Comparison of ENCODE assay signal across 11 mouse cellular contexts in genomic region chr8:87894287-87894686, GRCm38 (mm10).
DNase-seq lines count a peak whose midpoint lies in the region; ATAC-seq lines count a peak whose summit lies in the region.
"Had no signal": no experiment of that assay in that cellular context is flagged by ENCODE, and none has a peak within 500 bp of the region (broad histone marks: within the 10 kb centered on the region; RNA-seq: fewer than 3 reads in every experiment).

No protein-coding gene starts in this region.

- H3K4me1 ChIP-seq in hindbrain, embryonic 10.5 days (replicated peaks): peaks cover 78% of the 10 kb centered on the region
- H3K4me1 ChIP-seq in hindbrain, embryonic 16.5 days (ENCODE audit: control insufficient read depth, insufficient read depth, low read depth, low read length): peaks cover 43% of the 10 kb centered on the region
- peaks cover 96% of the 10 kb centered on the region for H3K4me1 ChIP-seq in limb, embryonic 12.5 days (replicated peaks)

- no peaks in the 10 kb centered on the region for H3K9me3 ChIP-seq in hindbrain, embryonic 10.5 days
- no peaks in the 10 kb centered on the region for H3K9me3 ChIP-seq in hindbrain, embryonic 16.5 days (ENCODE audit: control insufficient read depth, low read length)
- H3K9me3 ChIP-seq in limb, embryonic 12.5 days: no peaks in the 10 kb centered on the region

- H3K9ac ChIP-seq in hindbrain, embryonic 16.5 days (ENCODE audit: low read depth, low read length): no peak overlapping the region
- H3K9ac ChIP-seq in limb, embryonic 12.5 days (replicated peaks): no peak overlapping the region

- intact Hi-C loops in left cerebral cortex, postnatal 10 days (cut with DNase I): no loop called here

- WGBS in hindbrain, embryonic 10.5 days: 45% methylated on average over 8 of the region's 8 CpGs
- 52% methylated on average over 8 of the region's 8 CpGs for WGBS in hindbrain, embryonic 16.5 days
- WGBS in limb, embryonic 12.5 days: 54% methylated on average over 8 of the region's 8 CpGs

- DNase-seq in hindbrain, embryonic 10.5 days (ENCODE audit: low spot score): no peak
- DNase-seq in ovary, postnatal 36 days (ENCODE audit: low spot score): peak; percentile 44
- no peak for DNase-seq in ovary, postnatal 10 days (ENCODE audit: low spot score)
- DNase-seq in T-cell, adult 2 months (ENCODE audit: low spot score): no peak
- DNase-seq in left cerebral cortex, postnatal 10 days (ENCODE audit: extremely low spot score in 1 of 2, low spot score in 2 of 2): no peak

- peaks cover 16% of the 10 kb centered on the region; the same call in 1 of the 2 replicates for H3K36me3 ChIP-seq in hindbrain, embryonic 10.5 days
- no peaks in the 10 kb centered on the region for H3K36me3 ChIP-seq in hindbrain, embryonic 16.5 days (ENCODE audit: control insufficient read depth, insufficient read depth, low read length)
- H3K36me3 ChIP-seq in limb, embryonic 12.5 days: no peaks in the 10 kb centered on the region

- no peak for ATAC-seq in hindbrain, embryonic 16.5 days
- ATAC-seq in limb, embryonic 12.5 days (ENCODE audit: insufficient number of reproducible peaks, insufficient read depth, low FRiP score, low TSS enrichment, low read depth): no peak
- ATAC-seq: activated CD4-positive, CD25-positive, alpha-beta regulatory T cell, adult 4 months; CD4-positive, CD25-positive, alpha-beta regulatory T cell, adult 4 months; inflammation-experienced regulatory T-cells, adult 6 months; midbrain, embryonic 16.5 days had no signal

- H3K4me2 ChIP-seq in hindbrain, embryonic 16.5 days (ENCODE audit: low read length): no peak overlapping the region
- H3K4me2 ChIP-seq in limb, embryonic 12.5 days: peak overlapping the region; percentile 23

- H3K4me3 ChIP-seq in hindbrain, embryonic 10.5 days: no peak overlapping the region
- no peak overlapping the region for H3K4me3 ChIP-seq in hindbrain, embryonic 16.5 days (ENCODE audit: low read length)
- no peak overlapping the region for H3K4me3 ChIP-seq in limb, embryonic 12.5 days (replicated peaks)

- peak overlapping the region; percentile 87 for H3K27ac ChIP-seq in hindbrain, embryonic 10.5 days
- no peak overlapping the region for H3K27ac ChIP-seq in hindbrain, embryonic 16.5 days (ENCODE audit: low read depth, low read length)
- H3K27ac ChIP-seq in limb, embryonic 12.5 days: peak overlapping the region; percentile 87

- H3K27me3 ChIP-seq in hindbrain, embryonic 10.5 days (ENCODE audit: insufficient read depth, poor library complexity, severe bottlenecking): no peaks in the 10 kb centered on the region
- no peaks in the 10 kb centered on the region for H3K27me3 ChIP-seq in hindbrain, embryonic 16.5 days (replicated peaks; ENCODE audit: control insufficient read depth, insufficient read depth, low read length)
- no peaks in the 10 kb centered on the region for H3K27me3 ChIP-seq in limb, embryonic 12.5 days
